13 mouse cellular contexts compared by ENCODE assay signal in the genomic region with DNA sequence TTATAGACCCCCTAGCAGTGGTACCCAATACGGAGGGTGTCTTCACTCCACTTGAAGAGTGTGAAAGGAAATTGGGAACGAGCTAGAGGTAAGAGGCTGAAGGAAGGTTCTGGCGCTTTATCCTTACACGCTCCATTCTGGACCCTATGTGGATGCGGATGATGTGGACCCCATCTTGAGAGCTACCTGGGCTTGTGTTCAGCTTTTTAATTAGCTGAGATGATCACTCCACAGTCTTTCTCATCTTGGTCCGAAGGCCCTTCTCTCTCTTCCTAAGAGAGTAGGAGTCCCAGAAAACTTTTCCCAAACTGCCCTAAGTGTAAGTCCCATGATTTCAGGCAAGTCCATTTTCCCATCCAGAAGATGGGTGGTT. TPM values are rescaled to one million over a fixed set of nuclear protein-coding genes. Genes with fewer than 3 reads are reported as not detected.
DNase-seq lines count a peak whose midpoint lies in the region; ATAC-seq and TF ChIP-seq lines count a peak whose summit lies in the region.
"Had no signal": no experiment of that assay in that cellular context is flagged by ENCODE, and none has a peak within 500 bp of the region (broad histone marks: within the 10 kb centered on the region; RNA-seq: fewer than 3 reads in every experiment).

No protein-coding gene starts in this region.

- H3K9me3 ChIP-seq in forebrain, embryonic 11.5 days (ENCODE audit: control insufficient read depth, low read length): no peaks in the 10 kb centered on the region
- no peaks in the 10 kb centered on the region for H3K9me3 ChIP-seq in hindbrain, embryonic 16.5 days (ENCODE audit: control insufficient read depth, low read length)
- no peaks in the 10 kb centered on the region for H3K9me3 ChIP-seq in neural tube, embryonic 14.5 days (ENCODE audit: control insufficient read depth, low read length)
- H3K9me3 ChIP-seq: liver, embryonic 13.5 days had no signal

- ATAC-seq in forebrain, embryonic 11.5 days (replicated peaks; ENCODE audit: low FRiP score): no peak
- no peak for ATAC-seq in hindbrain, embryonic 16.5 days
- ATAC-seq in neural tube, embryonic 14.5 days (ENCODE audit: low read depth): no peak

- peak overlapping the region; percentile 98 for H3K9ac ChIP-seq in forebrain, embryonic 11.5 days (ENCODE audit: low read length)
- peak overlapping the region; percentile 98 for H3K9ac ChIP-seq in hindbrain, embryonic 16.5 days (ENCODE audit: low read depth, low read length)
- peak overlapping the region; percentile 99 for H3K9ac ChIP-seq in neural tube, embryonic 14.5 days (replicated peaks; ENCODE audit: low read depth, low read length)
- H3K9ac ChIP-seq: liver, embryonic 13.5 days had no signal

- TF ChIP-seq POLR2A in lung, adult 2 months (IDR thresholded peaks at IDR 0.05; ENCODE audit: borderline replicate concordance, extremely low read depth, low read depth, low read length): no peak

- no peak for DNase-seq in layer of hippocampus, adult 2 months (ENCODE audit: low spot score in 2 of 2)
- DNase-seq in layer of hippocampus, adult 9-11 months: no peak
- DNase-seq in forebrain, embryonic 11.5 days (ENCODE audit: low spot score): no peak
- no peak for DNase-seq in layer of hippocampus, postnatal 36 days
- no peak for DNase-seq in lung, adult 2 months
- DNase-seq in right cerebral cortex, postnatal 14 days: no peak
- DNase-seq: gastrocnemius, postnatal 14 days; heart, postnatal 10 days; kidney, adult 8-10 months; liver, embryonic 13.5 days had no signal

- peaks cover 15% of the 10 kb centered on the region for H3K27me3 ChIP-seq in forebrain, embryonic 11.5 days (ENCODE audit: control insufficient read depth, insufficient read depth, low read length)
- H3K27me3 ChIP-seq in hindbrain, embryonic 16.5 days (replicated peaks; ENCODE audit: control insufficient read depth, insufficient read depth, low read length): no peaks in the 10 kb centered on the region
- H3K27me3 ChIP-seq in neural tube, embryonic 14.5 days (ENCODE audit: control insufficient read depth, insufficient read depth, low read length): no peaks in the 10 kb centered on the region; the same call in 1 of the 2 replicates

- WGBS in forebrain, embryonic 11.5 days: 5% methylated on average over 6 of the region's 6 CpGs
- 7% methylated on average over 6 of the region's 6 CpGs for WGBS in hindbrain, embryonic 16.5 days
- 9% methylated on average over 6 of the region's 6 CpGs for WGBS in neural tube, embryonic 14.5 days
- 11% methylated on average over 6 of the region's 6 CpGs for WGBS in lung, adult 2 months

- no peak for TF ChIP-seq CTCF in layer of hippocampus, adult 2 months (conservative IDR thresholded peaks at IDR 0.05)
- TF ChIP-seq CTCF in lung, adult 2 months (IDR thresholded peaks at IDR 0.05; ENCODE audit: insufficient read depth, low read length): no peak

- H3K4me3 ChIP-seq in layer of hippocampus, adult 2 months: peak overlapping the region; percentile 85
- H3K4me3 ChIP-seq in forebrain, embryonic 11.5 days (ENCODE audit: low read depth, low read length): peak overlapping the region; percentile 76
- H3K4me3 ChIP-seq in hindbrain, embryonic 16.5 days (ENCODE audit: low read length): peak overlapping the region; percentile 91
- H3K4me3 ChIP-seq in neural tube, embryonic 14.5 days (ENCODE audit: low read depth, low read length): peak overlapping the region; percentile 90
- no peak overlapping the region for H3K4me3 ChIP-seq in lung, adult 2 months (replicated peaks; ENCODE audit: extremely low read depth, low read depth, low read length)
- H3K4me3 ChIP-seq: erythroblast, embryonic 14.5 days; liver, embryonic 13.5 days had no signal

- peak overlapping the region; percentile 97 for H3K27ac ChIP-seq in layer of hippocampus, adult 2 months
- peak overlapping the region; percentile 99 for H3K27ac ChIP-seq in forebrain, embryonic 11.5 days (ENCODE audit: low read depth, low read length)
- H3K27ac ChIP-seq in hindbrain, embryonic 16.5 days (ENCODE audit: low read depth, low read length): peak overlapping the region; percentile 97
- peak overlapping the region; percentile 99 for H3K27ac ChIP-seq in neural tube, embryonic 14.5 days (ENCODE audit: low read depth, low read length)
- H3K27ac ChIP-seq: liver, embryonic 13.5 days had no signal

- peak overlapping the region; percentile 72 for H3K4me2 ChIP-seq in forebrain, embryonic 11.5 days (ENCODE audit: low read depth, low read length, severe bottlenecking)
- H3K4me2 ChIP-seq in hindbrain, embryonic 16.5 days (ENCODE audit: low read length): peak overlapping the region; percentile 89
- H3K4me2 ChIP-seq in neural tube, embryonic 14.5 days (ENCODE audit: low read depth, low read length): peak overlapping the region; percentile 94
- H3K4me2 ChIP-seq: liver, embryonic 13.5 days had no signal

- peaks cover 24% of the 10 kb centered on the region for H3K4me1 ChIP-seq in forebrain, embryonic 11.5 days (replicated peaks; ENCODE audit: control insufficient read depth, insufficient read depth, low read length)
- H3K4me1 ChIP-seq in hindbrain, embryonic 16.5 days (ENCODE audit: control insufficient read depth, insufficient read depth, low read depth, low read length): peaks cover 37% of the 10 kb centered on the region
- peaks cover 49% of the 10 kb centered on the region; the same call in 1 of the 2 replicates for H3K4me1 ChIP-seq in neural tube, embryonic 14.5 days (ENCODE audit: control insufficient read depth, insufficient read depth, low read length)
- H3K4me1 ChIP-seq in lung, adult 2 months (ENCODE audit: control insufficient read depth, insufficient read depth, low read length): no peaks in the 10 kb centered on the region; the same call in 1 of the 2 replicates

- H3K36me3 ChIP-seq in forebrain, embryonic 11.5 days (ENCODE audit: control insufficient read depth, insufficient read depth, low read length): peaks cover 4% of the 10 kb centered on the region; the same call in 1 of the 2 replicates
- H3K36me3 ChIP-seq in hindbrain, embryonic 16.5 days (ENCODE audit: control insufficient read depth, insufficient read depth, low read length): no peaks in the 10 kb centered on the region
- H3K36me3 ChIP-seq in neural tube, embryonic 14.5 days (ENCODE audit: control insufficient read depth, insufficient read depth, low read length): peaks cover 10% of the 10 kb centered on the region; the same call in 1 of the 2 replicates
- H3K36me3 ChIP-seq: liver, embryonic 13.5 days had no signal

RNA-seq across cellular contexts. Expression of a gene that starts 43.1 kb away (rescaled TPM):
- total RNA-seq in layer of hippocampus, adult 2 months (2021): 100 to 1,000 TPM in 1 of 2 experiments, 10 to 100 TPM in 1; 76.5 to 101 TPM
- 48.2 and 48.5 TPM in 2 replicates for polyA plus RNA-seq in forebrain, embryonic 11.5 days (2014; fragmentation: Nextera tagmentation; extraction: Ambion mirVana)
- polyA plus RNA-seq in hindbrain, embryonic 16.5 days (2015; fragmentation: Nextera tagmentation; extraction: Ambion mirVana): 24.2 and 26.4 TPM in 2 replicates
- 23.0 and 30.5 TPM in 2 replicates for polyA plus RNA-seq in neural tube, embryonic 14.5 days (2014; fragmentation: Nextera tagmentation; extraction: Ambion mirVana)
- total RNA-seq in layer of hippocampus, postnatal 36 days (2021): 10 to 100 TPM; 87.0 to 90.7 TPM
- polyA plus RNA-seq in lung, adult 2 months (2012; rRNA removed): 57.5 and 61.4 TPM in 2 replicates
